Mouse (Mus musculus) ES-E14 (cell line): ENCODE measurements around the gene Osbpl8.

ENCODE experiments used
- CHD2 ChIP-seq: IDR thresholded peaks from 2 replicates; pipeline ENCODE4 v1.6.1; 2014; ENCODE audit warnings: mild to moderate bottlenecking, low read depth, low read length, inconsistent platforms
- MAFK ChIP-seq: IDR thresholded peaks from 2 replicates; pipeline ENCODE4 v1.6.1; 2014; ENCODE audit warnings: mild to moderate bottlenecking, low read depth, low read length, inconsistent platforms; ENCODE audit not compliant: insufficient read depth

GRCm38 (mm10) chr10:111201666-111202065 lies 37.1 kb downstream of the Osbpl8 start:
- TF ChIP-seq MAFK (no peak), CHD2 (no peak)
